Mouse (Mus musculus) thymus, adult 2 months (tissue): ENCODE results near the gene Scd3.

Experiments used
- CTCF ChIP-seq: fragments of 200-500 bp; IDR thresholded peaks from 2 replicates; pipeline ENCODE4 v1.5.1; 2012; ENCODE audit warnings: mild to moderate bottlenecking, control low read depth, low read length, moderate library complexity, borderline replicate concordance; ENCODE audit not compliant: control insufficient read depth, poor library complexity, insufficient read depth; ENCODE audit errors: extremely low read depth
- POLR2A ChIP-seq: fragments of 200-500 bp; IDR thresholded peaks from 2 replicates; pipeline ENCODE4 v1.6.1; 2012; ENCODE audit warnings: mild to moderate bottlenecking, low read length, control low read depth, moderate library complexity; ENCODE audit not compliant: control insufficient read depth, poor library complexity, insufficient read depth; ENCODE audit errors: extremely low read depth

- TF ChIP-seq CTCF (no peak), POLR2A (no peak)
Measured at GRCm38 (mm10) chr19:44198494-44198893, 4.6 kb upstream of the Scd3 start.
